Mouse (Mus musculus) testis, adult 2 months (tissue): ENCODE measurements around the gene Usp22.

ENCODE experiments used
- CTCF ChIP-seq: fragments of 200-500 bp; IDR thresholded peaks from 2 replicates; pipeline ENCODE4 v1.5.1; 2012; ENCODE audit warnings: low read depth, mild to moderate bottlenecking, inconsistent platforms, low read length, moderate library complexity; ENCODE audit not compliant: control insufficient read depth, insufficient read depth, insufficient replicate concordance
- POLR2A ChIP-seq: fragments of 200-500 bp; IDR thresholded peaks from 2 replicates; pipeline ENCODE4 v1.6.1; 2012; ENCODE audit warnings: low read depth, mild to moderate bottlenecking, inconsistent platforms, low read length, moderate library complexity; ENCODE audit not compliant: control insufficient read depth

GRCm38 (mm10) chr11:61180361-61180760 lies 5.5 kb upstream of the Usp22 start:
- TF ChIP-seq CTCF: no peak
- no peak for TF ChIP-seq POLR2A
